Mouse (Mus musculus) thymus, postnatal 25 days (tissue): ENCODE results near the gene 1700067K01Rik.
A peak's percentile ranks its signal among the peaks of the same experiment; 100 is the strongest.

Experiments
- DNase-seq: peaks from one replicate; pipeline ENCODE4 v3.0.0; 2022

Gene 1700067K01Rik

DNA sequence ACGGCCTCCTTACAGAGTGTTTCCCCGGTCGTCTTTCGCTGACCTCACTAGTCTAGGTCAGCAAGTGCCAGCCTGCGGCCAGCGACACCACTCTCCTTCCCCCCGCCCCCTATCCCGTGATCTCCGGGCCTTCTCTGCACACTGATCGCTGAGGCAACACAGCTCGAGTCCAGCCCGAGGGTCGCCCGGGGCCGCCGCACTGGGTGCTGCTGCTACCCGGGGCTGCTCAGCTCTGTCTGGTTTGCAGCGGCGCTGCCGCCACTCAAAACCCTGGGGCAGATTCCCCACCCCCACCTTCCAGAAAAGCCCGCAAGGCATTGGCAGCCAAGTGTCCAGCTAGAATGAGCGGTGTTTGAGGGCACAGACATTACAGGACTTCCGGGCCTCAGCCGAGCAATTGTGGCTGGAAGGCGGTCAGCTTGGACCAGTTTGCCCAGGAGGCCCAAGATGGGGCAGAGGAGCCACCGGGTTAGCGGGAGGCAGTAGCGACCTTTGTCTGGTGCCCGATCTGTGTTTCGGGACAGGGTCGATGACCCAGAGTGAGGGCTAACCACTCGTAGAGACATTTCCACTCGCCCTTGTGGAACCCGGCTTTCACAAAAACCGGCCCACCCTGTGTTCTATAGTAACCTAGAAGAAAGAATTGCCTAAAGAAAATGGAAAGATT is 11.3 kb downstream of the 1700067K01Rik start:
- DNase-seq, result no peak

- no peak for DNase-seq
Observed at GRCm38 (mm10) chr8:84015833-84016232, 14.5 kb downstream of the 1700067K01Rik start.

DNA sequence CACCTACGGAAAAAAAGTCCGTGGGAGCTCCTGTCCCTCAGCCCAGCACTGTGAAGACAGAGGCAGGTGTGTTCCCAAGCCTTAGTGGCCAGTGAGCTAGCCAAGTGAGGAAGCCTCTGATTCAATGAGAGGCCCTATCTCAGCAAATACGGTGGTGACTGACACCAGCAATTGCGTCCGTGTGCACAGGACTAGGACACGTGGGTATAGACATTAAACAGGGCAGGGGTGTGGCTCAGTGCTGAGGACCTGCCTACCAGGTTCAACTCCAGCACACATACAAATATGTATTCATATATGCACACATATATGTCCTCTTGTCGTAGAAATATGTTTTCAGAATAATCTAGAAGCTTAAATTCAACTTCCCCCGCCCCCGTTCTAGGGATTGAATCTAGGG is 18.4 kb downstream of the 1700067K01Rik start:
- no peak for DNase-seq

DNA sequence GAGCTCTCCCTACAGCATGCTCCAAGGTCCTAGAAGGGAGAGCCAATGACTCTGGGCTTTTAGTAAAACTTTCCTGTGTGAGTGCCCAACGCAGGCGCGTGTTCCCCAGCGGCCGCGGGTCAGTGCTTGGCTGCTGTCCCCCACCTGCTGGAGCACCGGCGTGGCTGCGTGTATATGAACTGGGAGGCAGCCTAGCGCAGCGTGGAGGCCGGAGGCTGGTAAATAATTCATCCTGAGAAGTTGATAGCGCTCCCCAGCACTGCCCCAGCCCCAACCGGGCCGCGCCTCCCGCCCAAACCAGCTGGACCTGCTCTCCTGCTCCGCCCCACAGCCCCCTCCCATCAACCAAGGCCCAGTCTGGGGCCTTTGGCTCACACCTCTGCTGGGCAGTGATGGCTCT is 19.8 kb downstream of the 1700067K01Rik start, which contains the start of gene Palm3:
Palm3 (plus strand) TSS at position 376 of the 400 bp plus-strand sequence.
- no peak for DNase-seq

- DNase-seq, result no peak
Observed at GRCm38 (mm10) chr8:84021569-84021968, 20.3 kb downstream of the 1700067K01Rik start.

GRCm38 (mm10) chr8:84023085-84023484 is 21.8 kb downstream of the 1700067K01Rik start:
- no peak for DNase-seq

- no peak for DNase-seq
Observed at GRCm38 (mm10) chr8:84023631-84024030, 22.3 kb downstream of the 1700067K01Rik start.

- DNase-seq, result peak; percentile 75
Observed at GRCm38 (mm10) chr8:84024171-84024570, 22.9 kb downstream of the 1700067K01Rik start.

- DNase-seq, result peak; percentile 80
Observed at GRCm38 (mm10) chr8:84025863-84026262, 24.6 kb downstream of the 1700067K01Rik start.

GRCm38 (mm10) chr8:84027449-84027848 is 26.1 kb downstream of the 1700067K01Rik start:
- DNase-seq, result no peak

GRCm38 (mm10) chr8:84029272-84029671 is 28.0 kb downstream of the 1700067K01Rik start:
- no peak for DNase-seq

- no peak for DNase-seq
Observed at GRCm38 (mm10) chr8:84032777-84033176, 31.5 kb downstream of the 1700067K01Rik start.

DNA sequence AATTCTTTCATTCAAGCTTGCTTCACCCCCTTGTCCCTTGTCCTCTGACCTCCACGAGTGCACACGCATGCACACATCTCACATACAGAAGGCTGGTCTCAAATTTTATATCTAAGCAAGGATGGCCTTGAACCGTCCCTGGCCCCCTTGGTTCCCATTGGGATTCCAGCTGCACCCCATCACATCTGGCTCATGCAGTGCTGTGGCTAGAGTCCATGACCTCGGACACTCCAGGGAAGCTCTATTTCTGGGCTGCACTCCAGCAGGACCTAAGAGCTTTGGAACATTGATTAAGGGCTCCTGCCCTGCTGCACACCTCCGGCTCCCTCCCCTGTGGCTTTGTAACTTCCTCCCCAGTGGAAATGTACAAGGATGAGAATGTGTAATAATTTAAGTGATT is 36.7 kb downstream of the 1700067K01Rik start:
- no peak for DNase-seq

- peak; percentile 83 for DNase-seq
Observed at GRCm38 (mm10) chr8:84039050-84039449, 37.7 kb downstream of the 1700067K01Rik start.

DNA sequence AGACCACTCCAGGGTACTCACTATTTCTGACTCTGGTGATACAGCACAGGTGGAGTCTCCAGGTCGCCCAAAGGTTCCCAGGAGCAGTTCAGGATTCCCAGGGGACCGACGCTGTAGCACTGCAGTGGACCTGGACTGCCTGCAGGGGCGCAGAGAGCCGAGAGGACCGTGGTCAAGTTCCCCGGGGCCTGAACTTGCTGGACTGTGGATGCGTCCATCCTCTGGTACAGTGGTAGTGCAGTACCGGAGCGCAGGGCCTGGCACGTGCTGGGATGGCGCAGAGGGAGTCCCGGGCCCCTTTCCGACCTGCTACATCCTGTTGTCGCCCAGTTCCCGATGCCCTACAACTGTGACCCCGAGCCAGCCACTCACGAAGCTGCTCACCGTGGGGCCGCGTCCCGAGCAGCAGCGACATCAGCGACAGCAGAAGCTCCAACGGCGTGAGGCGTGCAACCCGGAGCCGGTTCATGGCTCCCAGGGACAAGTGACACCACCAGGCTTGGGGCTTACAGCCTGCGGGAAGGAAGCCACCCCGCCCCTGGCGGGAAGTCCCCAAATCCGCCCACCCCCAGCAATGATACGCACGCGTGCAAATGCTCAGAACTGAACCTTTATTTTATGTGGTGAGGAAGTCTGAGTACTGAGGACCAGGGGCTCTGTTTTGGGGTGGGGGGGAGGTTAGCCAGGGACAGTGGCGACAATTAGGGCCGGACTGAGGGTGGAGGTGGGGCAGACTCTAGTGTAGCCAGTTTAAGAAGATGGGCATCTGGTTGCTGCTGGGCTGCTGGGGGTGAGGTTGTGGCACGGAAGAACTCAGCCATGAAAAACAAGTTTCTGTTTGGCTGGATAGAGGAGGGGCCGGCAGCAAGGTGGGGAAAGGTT is 41.0 kb downstream of the 1700067K01Rik start, which contains the start of gene Il27ra:
Il27ra (minus strand) TSS at position 524 of the 882 bp plus-strand sequence.
- DNase-seq, result peak; percentile 83

DNA sequence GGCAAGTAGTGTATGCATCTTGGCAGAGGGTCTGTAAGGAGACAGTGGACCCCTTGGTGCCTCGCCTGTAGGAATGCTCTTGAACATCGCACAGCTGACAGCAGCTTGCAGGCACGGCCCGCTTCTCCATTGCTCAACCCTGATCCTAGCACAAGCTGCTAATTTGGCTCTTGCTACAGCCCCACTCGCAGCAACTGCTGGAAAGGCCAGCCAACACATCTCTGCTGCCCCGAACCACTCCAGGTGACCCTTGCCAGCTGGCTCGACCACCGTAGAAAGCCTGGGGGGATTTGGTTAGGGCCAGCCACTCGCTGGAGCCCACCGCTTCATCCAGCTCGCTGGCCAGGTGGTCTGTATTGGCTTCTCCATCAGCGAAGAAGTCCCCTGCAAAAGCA is 41.6 kb downstream of the 1700067K01Rik start:
- DNase-seq, result no peak

DNA sequence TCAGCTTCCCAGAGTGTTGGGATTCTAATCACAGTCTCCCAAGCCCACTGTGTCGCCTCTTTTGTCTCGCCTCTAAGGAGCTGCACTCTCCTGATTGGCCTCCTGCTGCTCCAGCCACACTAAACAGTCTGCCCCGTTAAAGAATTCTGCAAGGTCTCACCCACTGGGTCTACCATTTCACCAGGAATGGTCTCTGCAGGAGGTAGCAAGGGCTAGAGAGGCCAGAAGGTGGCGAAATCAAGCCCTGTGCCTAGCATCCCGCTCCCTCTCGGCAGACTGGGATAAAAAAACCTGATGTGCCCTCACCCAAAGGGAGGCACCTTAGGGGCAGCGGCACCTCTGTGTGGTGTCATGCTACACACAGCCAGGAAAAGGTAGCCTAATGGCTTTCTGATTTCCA is 42.8 kb downstream of the 1700067K01Rik start:
- no peak for DNase-seq

DNA sequence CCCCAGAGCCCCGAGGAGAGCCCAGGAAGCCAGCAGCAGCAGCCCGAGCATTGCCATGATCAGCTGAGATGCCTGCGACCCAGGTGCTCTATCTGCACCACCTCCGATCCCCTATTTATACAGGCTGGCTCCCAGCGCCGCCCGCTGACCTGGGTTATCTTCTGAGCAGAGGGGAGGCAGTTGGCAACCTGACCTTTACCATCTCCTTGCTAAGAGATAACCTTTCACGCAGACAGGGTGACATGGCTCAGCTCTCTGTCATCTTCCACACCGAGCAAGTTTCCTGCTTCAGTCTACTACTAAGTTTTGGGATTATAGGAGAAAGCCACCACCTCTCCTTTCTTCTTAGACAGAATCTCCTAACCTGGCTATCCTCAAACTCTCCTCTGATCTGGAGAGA is 43.6 kb downstream of the 1700067K01Rik start, which contains the start of gene Rln3:
Rln3 (minus strand) TSS at position 101 of the 400 bp plus-strand sequence.
- DNase-seq, result no peak

GRCm38 (mm10) chr8:84046505-84046904 is 45.2 kb downstream of the 1700067K01Rik start:
- DNase-seq, result no peak

- DNase-seq, result no peak
Observed at GRCm38 (mm10) chr8:84048171-84048570, 46.9 kb downstream of the 1700067K01Rik start.

- no peak for DNase-seq
Observed at GRCm38 (mm10) chr8:84052746-84053145, 51.4 kb downstream of the 1700067K01Rik start.

- no peak for DNase-seq
Observed at GRCm38 (mm10) chr8:84053229-84053628, 51.9 kb downstream of the 1700067K01Rik start.
